Mouse (Mus musculus) liver, embryonic 14.5 days (tissue): ENCODE measurements around the gene Ly6g6c. TPM values are rescaled to one million over a fixed set of nuclear protein-coding genes. Genes with fewer than 3 reads are reported as not detected.

Experiments used
- ATAC-seq: fragments of 200-750 bp; cut with Nextera tagmentation; 2 replicates; pipeline ENCODE4 v1.8.0; 2017; ENCODE audit warnings: moderate number of reproducible peaks, mild to moderate bottlenecking, moderate library complexity; ENCODE audit not compliant: insufficient read depth
- DNase-seq, 3 experiments: peaks; one replicate each; pipeline ENCODE4 v3.0.0-alpha.2; 2012 to 2013; ENCODE audit warnings: low read depth in 3 of 3, low spot score in 3 of 3
- H3K27ac ChIP-seq: fragments of 300-500 bp; sonication (generic); 2 replicates; pipeline ENCODE4 v1.5.1; 2014; ENCODE audit warnings: moderate library complexity, mild to moderate bottlenecking, control low read depth, inconsistent platforms
- H3K27me3 ChIP-seq: fragments of 300-500 bp; sonication (generic); 2 replicates; pipeline ENCODE4 v1.6.1; 2014; ENCODE audit warnings: mild to moderate bottlenecking, low read length, moderate library complexity; ENCODE audit not compliant: control insufficient read depth, insufficient read depth
- H3K36me3 ChIP-seq: fragments of 300-500 bp; sonication (generic); replicated peaks from 2 replicates; pipeline ENCODE4 v1.6.1; 2014; ENCODE audit warnings: low read depth; ENCODE audit not compliant: control insufficient read depth, insufficient read depth
- H3K4me1 ChIP-seq, 2 experiments: fragments of 200-500 bp in 1 of 2; fragments of 300-500 bp in 1 of 2; sonication (generic) in 1 of 2; replicated peaks; 2 replicates each; pipeline ENCODE4 v1.6.1; 2012 to 2014; ENCODE audit warnings: antibody characterized with exemption in 1 of 2, inconsistent platforms in 1 of 2, low read length in 1 of 2; ENCODE audit not compliant: control insufficient read depth in 2 of 2, insufficient read depth in 2 of 2
- H3K4me2 ChIP-seq: fragments of 300-500 bp; sonication (generic); 2 replicates; pipeline ENCODE4 v1.6.1; 2014; ENCODE audit warnings: low read depth, mild to moderate bottlenecking, control low read depth, moderate library complexity
- H3K4me3 ChIP-seq, 2 experiments: fragments of 200-500 bp in 1 of 2; fragments of 300-500 bp in 1 of 2; sonication (generic) in 1 of 2; 2 replicates each; pipeline ENCODE4 v1.5.1; 2012 to 2014; ENCODE audit warnings: low read depth in 2 of 2, low read length in 2 of 2, mild to moderate bottlenecking in 2 of 2, control low read depth in 1 of 2, inconsistent platforms in 1 of 2, moderate library complexity in 1 of 2; ENCODE audit not compliant: insufficient read depth in 1 of 2
- H3K9ac ChIP-seq: fragments of 300-500 bp; sonication (generic); replicated peaks from 2 replicates; pipeline ENCODE4 v1.6.1; 2014; ENCODE audit warnings: mild to moderate bottlenecking, control low read depth, moderate library complexity
- H3K9me3 ChIP-seq: fragments of 300-500 bp; sonication (generic); 2 replicates; pipeline ENCODE4 v1.6.1; 2016; ENCODE audit warnings: low read length, mixed read lengths; ENCODE audit not compliant: control insufficient read depth
- CTCF ChIP-seq: IDR thresholded peaks from 2 replicates; pipeline ENCODE4 v1.5.1; 2016; ENCODE audit warnings: antibody characterized with exemption, low read depth, control low read depth
- EP300 ChIP-seq: IDR thresholded peaks from 2 replicates; pipeline ENCODE4 v1.6.1; 2016; ENCODE audit warnings: antibody characterized with exemption, low read depth
- WGBS: fragments of 180-500 bp; shearing (Covaris S2); extraction: QIAGEN DNeasy Blood & Tissue Kit; methylation state at CpG from one replicate; pipeline ENCODE4 v1.1.7; 2014; ENCODE audit not compliant: insufficient replicate concordance; 5-methylcytosine and 5-hydroxymethylcytosine counted together
- polyA plus RNA-seq, 2 experiments: library from polyadenylated mRNA; depleted of rRNA in 1 of 2; stranded (reverse) in 1 of 2; unstranded in 1 of 2; fragments of >200 nt; fragmentation: Nextera tagmentation in 1 of 2; extraction: Ambion mirVana in 1 of 2; gene quantifications; 2 replicates each; pipeline versions ENCODE4 v1.2.1 to v1.2.3; 2012 to 2014

The Ly6g6c gene
- polyA plus RNA-seq, 2 experiments = 0.26 to 0.37 TPM

- no peak overlapping the region for H3K27ac ChIP-seq
- H3K9me3 ChIP-seq = no peaks in the 10 kb centered on the region
- no peak overlapping the region for H3K9ac ChIP-seq
- no peak for TF ChIP-seq CTCF
- no peak for TF ChIP-seq EP300
- no peak overlapping the region for H3K4me2 ChIP-seq
- peaks cover 16 to 30% of the 10 kb centered on the region in 2 experiments for H3K4me1 ChIP-seq
- H3K27me3 ChIP-seq = no peaks in the 10 kb centered on the region
- ATAC-seq = no peak
- WGBS = 52% methylated on average over 3 of the region's 3 CpGs
- no peaks in the 10 kb centered on the region for H3K36me3 ChIP-seq
- DNase-seq = no peak
- H3K4me3 ChIP-seq = no peak overlapping the region
These were observed 18.8 kb downstream of the Ly6g6c start for GRCm38 (mm10) chr17:35083929-35084497.

DNA sequence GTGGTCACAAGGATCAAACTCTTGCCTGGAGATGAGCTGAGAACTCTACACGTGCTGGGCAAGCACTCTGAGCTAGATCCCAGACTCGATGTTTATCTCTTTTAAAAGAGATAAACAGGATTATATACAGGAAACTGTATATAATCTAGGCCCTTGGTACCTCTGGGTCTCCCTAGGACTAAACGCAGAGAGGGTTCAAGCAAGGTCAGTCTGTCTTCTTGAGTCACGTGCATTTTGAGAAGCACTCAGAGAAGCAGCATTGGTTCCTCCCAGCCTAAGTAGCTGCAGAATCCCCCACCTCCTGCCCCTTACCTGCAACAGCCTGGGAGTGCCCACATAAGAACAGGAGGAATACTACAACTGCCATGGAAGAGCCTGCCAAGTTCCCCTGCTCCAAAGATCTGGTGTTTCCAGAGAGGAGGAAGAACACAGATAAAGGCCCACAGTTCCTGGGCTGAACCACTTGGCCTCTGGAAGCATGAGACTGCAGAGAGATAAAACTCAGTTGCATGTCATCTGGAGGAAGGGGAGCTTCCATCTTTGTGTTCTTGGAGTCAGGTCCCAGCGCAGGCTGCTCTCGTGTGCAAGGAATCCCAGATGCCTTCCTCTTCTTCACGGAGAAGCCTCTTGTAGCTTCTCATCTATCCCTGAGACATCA, 20.1 kb downstream of the Ly6g6c start, which contains the start of gene Ly6g6f:
TSS of gene Ly6g6f (minus strand) at position 403 of the 658 bp plus-strand sequence.
- Histone ChIP-seq H3K36me3 (no peaks in the 10 kb centered on the region), H3K27ac (no peak within 1 kb of the TSS), H3K4me1 (peaks cover 15 to 20% of the 10 kb centered on the region in 2 experiments), H3K9ac (no peak within 1 kb of the TSS), H3K27me3 (no peaks in the 10 kb centered on the region), H3K4me2 (no peak within 1 kb of the TSS), H3K4me3 (peak within 1 kb of the TSS in 1 of 2 experiments; percentile 14; a peak in 1 of 4 replicates), H3K9me3 (no peaks in the 10 kb centered on the region)
- no peak for TF ChIP-seq CTCF
- no peak for TF ChIP-seq EP300
- WGBS = 44% methylated on average over 7 of the region's 7 CpGs
- DNase-seq (no peak), ATAC-seq (no peak)

- Histone ChIP-seq H3K27ac (no peak overlapping the region), H3K36me3 (peaks cover 6% of the 10 kb centered on the region; the same call in 1 of the 2 replicates), H3K27me3 (no peaks in the 10 kb centered on the region), H3K4me2 (no peak overlapping the region), H3K9ac (no peak overlapping the region), H3K9me3 (no peaks in the 10 kb centered on the region), H3K4me1 (peaks cover 15 to 18% of the 10 kb centered on the region in 2 experiments), H3K4me3 (no peak overlapping the region)
- 34% methylated on average over 2 of the region's 2 CpGs for WGBS
- ATAC-seq (no peak), DNase-seq (no peak)
- TF ChIP-seq CTCF (peak; percentile 39), EP300 (no peak)
These were observed 23.0 kb downstream of the Ly6g6c start for GRCm38 (mm10) chr17:35088151-35088550.

GRCm38 (mm10) chr17:35088825-35089644, 23.8 kb downstream of the Ly6g6c start, which contains the start of gene Abhd16a:
TSS of gene Abhd16a (plus strand) at chr17:35089263.
- ATAC-seq (peak; percentile 97), DNase-seq (peak; percentile 82 to 87 (median 83))
- peak within 1 kb of the TSS; percentile 75 for H3K27ac ChIP-seq
- H3K36me3 ChIP-seq = peaks cover 6% of the 10 kb centered on the region; the same call in 1 of the 2 replicates
- H3K4me3 ChIP-seq = peak within 1 kb of the TSS; percentile 66 to 70
- peak within 1 kb of the TSS; percentile 96 for H3K4me2 ChIP-seq
- TF ChIP-seq EP300 (no peak), CTCF (peak; percentile 22)
- no peaks in the 10 kb centered on the region for H3K27me3 ChIP-seq
- peak within 1 kb of the TSS; percentile 86 for H3K9ac ChIP-seq
- peaks cover 15 to 18% of the 10 kb centered on the region in 2 experiments for H3K4me1 ChIP-seq
- H3K9me3 ChIP-seq = no peaks in the 10 kb centered on the region
- 3% methylated on average over 60 of the region's 67 CpGs for WGBS
